Mouse (Mus musculus): ENCODE data around the gene Tenm2. TPM values are rescaled to one million over a fixed set of nuclear protein-coding genes. Genes with fewer than 3 reads are reported as not detected.

Tenm2 gene
- total and polyA plus RNA-seq, 3 experiments, result not detected

GRCm38 (mm10) chr11:37153933-37154880 lies 81.6 kb downstream of the Tenm2 start:
- Histone ChIP-seq H3K36me3 (ENCODE audit: control insufficient read depth in 1 of 2, insufficient read depth in 2 of 2, low read length in 2 of 2) (no peaks in the 10 kb centered on the region), H3K27me3 (ENCODE audit: control insufficient read depth in 1 of 2, insufficient read depth in 2 of 2, low read length in 2 of 2) (no peaks in the 10 kb centered on the region), H3K79me2 (ENCODE audit: control insufficient read depth, insufficient read depth, low read length, poor library complexity) (no peaks in the 10 kb centered on the region), H3K4me3 (ENCODE audit: control insufficient read depth in 1 of 2, insufficient read depth in 1 of 2, low read depth in 2 of 2, low read length in 2 of 2) (no peak overlapping the region), H3K27ac (ENCODE audit: control insufficient read depth, low read depth, low read length) (no peak overlapping the region), H3K9me3 (replicated peaks; ENCODE audit: insufficient read depth, low read length) (no peaks in the 10 kb centered on the region), H3K4me1 (ENCODE audit: control insufficient read depth in 1 of 2, insufficient read depth in 2 of 2, low read length in 2 of 2) (no peaks in the 10 kb centered on the region), H3K9ac (ENCODE audit: control insufficient read depth, low read depth, low read length, poor library complexity, severe bottlenecking) (no peak overlapping the region)
- DNase-seq (ENCODE audit: low read depth, low spot score), result no peak
- TF ChIP-seq USF2 (IDR thresholded peaks at IDR 0.05; ENCODE audit: borderline replicate concordance in 1 of 2, insufficient read depth in 1 of 2, low read depth in 1 of 2, low read length in 2 of 2) (no peak), MAX (IDR thresholded peaks at IDR 0.05; ENCODE audit: low read length) (no peak), ELF1 (IDR thresholded peaks at IDR 0.05; ENCODE audit: low read depth, low read length) (no peak), CHD2 (IDR thresholded peaks at IDR 0.05; ENCODE audit: low read length) (no peak), EP300 (IDR thresholded peaks at IDR 0.05; ENCODE audit: low read depth in 1 of 2, low read length in 2 of 2) (no peak), UBTF (IDR thresholded peaks at IDR 0.05; ENCODE audit: borderline replicate concordance, insufficient read depth, low read depth, low read length) (no peak), CTCF (IDR thresholded peaks at IDR 0.05 in 2 of 3, conservative IDR thresholded peaks at IDR 0.05 in 1 of 3; ENCODE audit: control insufficient read depth in 1 of 3, insufficient read depth in 1 of 3, low read depth in 2 of 3, low read length in 3 of 3, poor library complexity in 1 of 3, severe bottlenecking in 1 of 3) (no peak), POLR2AphosphoS2 (IDR thresholded peaks at IDR 0.05; ENCODE audit: low read length) (no peak), MEF2A (IDR thresholded peaks at IDR 0.05; ENCODE audit: extremely low read depth, insufficient replicate concordance, low read depth, low read length, poor library complexity, severe bottlenecking) (no peak), RAD21 (IDR thresholded peaks at IDR 0.05; ENCODE audit: low read depth, low read length) (no peak), POLR2AphosphoS5 (IDR thresholded peaks at IDR 0.05; ENCODE audit: borderline replicate concordance, low read depth, low read length) (no peak)

DNA sequence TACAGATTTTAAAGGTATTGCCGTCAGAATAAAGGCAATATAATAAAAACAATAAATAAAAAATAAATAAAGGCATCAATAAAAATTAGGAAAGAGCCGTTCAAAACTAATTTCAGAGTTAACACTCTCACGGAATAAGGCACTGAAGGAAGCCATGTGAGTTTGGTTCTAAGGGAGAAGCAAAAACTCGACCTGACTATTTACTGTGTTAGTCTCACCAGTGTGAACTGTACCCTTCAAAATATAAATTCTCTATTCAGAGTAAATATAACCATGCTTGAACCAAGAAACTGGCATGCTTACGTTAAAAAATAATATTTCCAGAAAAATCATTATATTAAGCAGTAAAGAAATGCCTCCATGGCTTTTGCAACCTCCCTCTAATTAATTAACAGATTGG lies 82.4 kb downstream of the Tenm2 start:
- TF ChIP-seq MAZ (IDR thresholded peaks at IDR 0.05; ENCODE audit: low read depth, low read length) (no peak), EP300 (IDR thresholded peaks at IDR 0.05; ENCODE audit: low read depth in 1 of 2, low read length in 2 of 2) (no peak), ELF1 (IDR thresholded peaks at IDR 0.05; ENCODE audit: low read depth, low read length) (no peak)

More for the DNA sequence above, 82.4 kb downstream of the Tenm2 start:
- Histone ChIP-seq H3K4me1 (ENCODE audit: control insufficient read depth in 1 of 2, insufficient read depth in 2 of 2, low read length in 2 of 2) (no peaks in the 10 kb centered on the region), H3K9me3 (replicated peaks; ENCODE audit: insufficient read depth, low read length) (no peaks in the 10 kb centered on the region), H3K27ac (ENCODE audit: control insufficient read depth, low read depth, low read length) (no peak overlapping the region), H3K36me3 (ENCODE audit: control insufficient read depth in 1 of 2, insufficient read depth in 2 of 2, low read length in 2 of 2) (no peaks in the 10 kb centered on the region), H3K79me2 (ENCODE audit: control insufficient read depth, insufficient read depth, low read length, poor library complexity) (no peaks in the 10 kb centered on the region), H3K4me3 (ENCODE audit: control insufficient read depth in 1 of 2, insufficient read depth in 1 of 2, low read depth in 2 of 2, low read length in 2 of 2) (no peak overlapping the region), H3K27me3 (ENCODE audit: control insufficient read depth in 1 of 2, insufficient read depth in 2 of 2, low read length in 2 of 2) (no peaks in the 10 kb centered on the region), H3K9ac (ENCODE audit: control insufficient read depth, low read depth, low read length, poor library complexity, severe bottlenecking) (no peak overlapping the region)
- no peak for DNase-seq (ENCODE audit: low read depth, low spot score)

Data from MEL (cell line).